Mouse (Mus musculus) midbrain, embryonic 10.5 days (tissue): ENCODE results near the gene Rnf2. TPM values are rescaled to one million over a fixed set of nuclear protein-coding genes. Genes with fewer than 3 reads are reported as not detected.
A peak's percentile ranks its signal among the peaks of the same experiment; 100 is the strongest.

Experiments
- DNase-seq: peaks from one replicate; pipeline ENCODE4 v3.0.0-alpha.2; 2017; ENCODE audit warnings: low spot score
- H3K27ac ChIP-seq: fragments of 300-500 bp; sonication (generic); replicated peaks from 2 replicates; pipeline ENCODE4 v1.5.1; 2016; ENCODE audit warnings: mild to moderate bottlenecking
- H3K27me3 ChIP-seq: fragments of 300-500 bp; sonication (generic); 2 replicates; pipeline ENCODE4 v1.6.1; 2016; ENCODE audit warnings: low read depth, mild to moderate bottlenecking; ENCODE audit not compliant: poor library complexity, severe bottlenecking
- H3K36me3 ChIP-seq: fragments of 300-500 bp; sonication (generic); 2 replicates; pipeline ENCODE4 v1.6.1; 2016; ENCODE audit warnings: mild to moderate bottlenecking, moderate library complexity
- H3K4me1 ChIP-seq: fragments of 300-500 bp; sonication (generic); 2 replicates; pipeline ENCODE4 v1.6.1; 2016
- H3K4me3 ChIP-seq: fragments of 300-500 bp; sonication (generic); 2 replicates; pipeline ENCODE4 v1.5.1; 2016; ENCODE audit warnings: mild to moderate bottlenecking, moderate library complexity
- H3K9me3 ChIP-seq: fragments of 300-500 bp; sonication (generic); replicated peaks from 2 replicates; pipeline ENCODE4 v1.6.1; 2016; ENCODE audit warnings: mild to moderate bottlenecking
- WGBS: fragments of 180-500 bp; shearing (Covaris S2); methylation state at CpG from one replicate; pipeline ENCODE4 v1.1.7; 2016; 5-methylcytosine and 5-hydroxymethylcytosine counted together
- polyA plus RNA-seq: library from polyadenylated mRNA; unstranded; fragments of >200 nt; fragmentation: Nextera tagmentation; extraction: Ambion mirVana; gene quantifications from 2 replicates; pipeline ENCODE4 v1.2.1, GENCODE M21; 2016

Gene Rnf2
- 122 and 132 TPM in 2 replicates for polyA plus RNA-seq

DNA sequence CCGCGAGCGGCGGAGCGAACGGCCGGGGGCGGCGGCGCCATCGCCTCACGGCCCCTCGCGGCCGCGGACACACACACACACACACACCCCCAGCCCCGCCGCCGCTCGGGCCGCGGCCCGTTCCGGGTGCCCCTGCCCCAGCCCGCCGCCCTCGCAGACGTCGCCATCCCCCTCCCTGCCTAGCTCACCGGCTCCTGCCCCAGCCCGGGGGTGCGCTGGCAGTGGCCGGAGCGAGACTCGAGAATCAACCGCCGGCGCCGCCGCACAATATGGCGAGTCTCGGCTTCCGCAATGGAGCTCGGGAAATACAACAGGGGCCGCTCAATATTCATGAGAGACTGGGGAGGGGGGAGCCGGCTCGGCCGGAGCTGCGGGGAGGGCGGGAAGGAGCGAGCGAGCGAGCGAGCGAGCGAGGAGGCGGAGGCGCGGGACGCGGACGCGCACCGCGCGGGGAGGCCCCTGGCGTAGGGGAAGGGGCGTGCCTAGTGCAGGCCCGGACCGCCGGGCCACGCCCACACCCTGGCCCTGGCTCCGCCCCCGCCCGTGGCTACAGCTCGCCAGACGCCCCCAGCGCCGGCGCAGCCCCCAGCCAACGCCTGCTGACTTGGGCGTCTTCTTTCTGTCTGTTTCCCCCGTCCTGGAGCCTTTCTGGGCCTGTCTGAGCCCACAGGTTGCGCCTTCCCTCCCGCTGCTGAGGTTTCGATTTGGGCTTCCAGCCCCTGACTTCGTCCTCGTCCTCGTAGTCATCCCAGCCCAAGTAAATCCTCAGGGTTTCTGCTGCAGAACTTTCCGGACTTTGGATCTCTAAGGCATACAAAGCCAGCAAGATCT, at the start of gene Rnf2:
Gene Rnf2, minus strand, starts transcription at position 425 of the 831 bp plus-strand sequence.
- peak; percentile 95 for DNase-seq
- H3K36me3 ChIP-seq, result no peaks in the 10 kb centered on the region; the same call in 1 of the 2 replicates
- H3K4me3 ChIP-seq, result peak within 1 kb of the TSS; percentile 95
- peak within 1 kb of the TSS; percentile 99 for H3K27ac ChIP-seq
- H3K27me3 ChIP-seq, result 0 out of 2 replicates have a peak, but pooled peaks cover 8% of the 10 kb centered on the region
- under 1% methylated on average over 75 of the region's 90 CpGs for WGBS
- H3K4me1 ChIP-seq, result peaks cover 17% of the 10 kb centered on the region
- H3K9me3 ChIP-seq, result no peaks in the 10 kb centered on the region

- Histone ChIP-seq H3K36me3 (no peaks in the 10 kb centered on the region), H3K27ac (no peak overlapping the region), H3K4me3 (no peak overlapping the region), H3K27me3 (no peaks in the 10 kb centered on the region), H3K9me3 (no peaks in the 10 kb centered on the region), H3K4me1 (peaks cover 10% of the 10 kb centered on the region)
- no peak for DNase-seq
- 77% methylated on average over 7 of the region's 7 CpGs for WGBS
Measured at GRCm38 (mm10) chr1:151549794-151550193, 49.0 kb upstream of the Rnf2 start.

DNA sequence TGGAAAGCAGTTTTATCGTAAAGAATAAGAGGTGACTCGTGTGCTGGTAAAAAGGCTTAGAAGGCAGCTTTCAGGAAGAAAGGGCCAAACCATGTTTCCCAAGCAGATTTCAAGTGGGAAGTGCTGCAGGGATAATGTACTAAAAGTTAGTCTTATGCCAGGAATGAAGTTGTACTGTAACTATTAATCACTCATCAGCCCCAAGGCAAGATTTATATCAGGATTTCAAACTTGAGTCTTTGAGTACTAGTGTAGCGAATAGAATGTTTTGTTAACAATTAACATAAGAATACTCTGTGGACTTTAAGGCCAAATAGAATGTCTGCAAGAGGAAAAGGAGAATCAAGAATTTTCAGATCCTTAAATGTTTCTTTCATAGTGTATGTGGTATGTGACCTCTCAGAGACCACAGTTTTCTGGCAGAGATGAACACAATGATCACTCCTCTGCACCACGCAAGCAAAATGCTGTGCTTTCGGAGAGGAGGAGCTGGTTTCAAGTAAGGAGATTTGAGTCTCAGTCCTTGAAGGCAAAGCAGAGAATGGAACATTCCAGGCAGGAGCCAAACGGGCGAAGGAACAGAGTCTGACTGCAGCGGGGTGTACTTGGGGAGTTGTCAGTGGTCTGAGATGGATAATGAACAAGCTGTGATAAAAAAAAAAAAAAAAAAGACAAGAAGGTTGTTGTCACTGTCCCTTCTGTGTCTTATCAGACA, 48.3 kb upstream of the Rnf2 start:
- no peaks in the 10 kb centered on the region for H3K27me3 ChIP-seq
- no peaks in the 10 kb centered on the region for H3K36me3 ChIP-seq
- no peak for DNase-seq

GRCm38 (mm10) chr1:151545571-151545970, 44.8 kb upstream of the Rnf2 start:
- Histone ChIP-seq H3K4me3 (no peak overlapping the region), H3K9me3 (no peaks in the 10 kb centered on the region), H3K4me1 (no peaks in the 10 kb centered on the region), H3K27me3 (no peaks in the 10 kb centered on the region), H3K27ac (no peak overlapping the region), H3K36me3 (no peaks in the 10 kb centered on the region)
- no peak for DNase-seq
- WGBS, result 84% methylated on average over 7 of the region's 7 CpGs

More for the DNA sequence above, 48.3 kb upstream of the Rnf2 start:
- no peaks in the 10 kb centered on the region for H3K9me3 ChIP-seq
- 87% methylated on average over 8 of the region's 8 CpGs for WGBS
- no peak overlapping the region for H3K4me3 ChIP-seq
- peaks cover 10% of the 10 kb centered on the region for H3K4me1 ChIP-seq
- no peak overlapping the region for H3K27ac ChIP-seq

DNA sequence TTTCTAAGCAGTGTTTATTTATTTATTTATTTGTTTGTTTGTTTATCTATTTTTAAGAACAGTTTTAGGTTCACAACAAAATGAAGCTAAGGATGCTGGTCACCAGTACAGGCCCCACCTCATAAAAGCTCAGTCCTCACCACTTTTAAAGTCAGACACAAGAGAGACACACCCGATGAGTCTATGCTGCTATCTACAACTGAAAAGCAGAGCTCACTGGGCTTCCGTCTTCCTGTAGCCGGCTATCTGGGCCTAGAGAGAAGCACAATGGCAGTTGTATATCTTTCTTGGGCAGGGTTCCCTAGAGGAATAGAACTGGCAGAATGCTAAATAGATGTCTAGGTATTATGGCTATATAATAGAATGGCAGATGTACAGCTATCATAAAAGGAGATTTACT, 43.8 kb upstream of the Rnf2 start:
- Histone ChIP-seq H3K27ac (no peak overlapping the region), H3K4me1 (no peaks in the 10 kb centered on the region), H3K4me3 (no peak overlapping the region), H3K27me3 (no peaks in the 10 kb centered on the region), H3K9me3 (no peaks in the 10 kb centered on the region), H3K36me3 (no peaks in the 10 kb centered on the region)
- no peak for DNase-seq
- WGBS, result 93% methylated on average over 3 of the region's 3 CpGs

- Histone ChIP-seq H3K27ac (no peak overlapping the region), H3K27me3 (no peaks in the 10 kb centered on the region), H3K4me1 (no peaks in the 10 kb centered on the region), H3K4me3 (no peak overlapping the region), H3K36me3 (no peaks in the 10 kb centered on the region), H3K9me3 (no peaks in the 10 kb centered on the region)
- 75% methylated on average over 6 of the region's 6 CpGs for WGBS
- DNase-seq, result no peak
Measured at GRCm38 (mm10) chr1:151543796-151544477, 43.2 kb upstream of the Rnf2 start.

GRCm38 (mm10) chr1:151526701-151527100, 25.9 kb upstream of the Rnf2 start:
- 71% methylated on average over 3 of the region's 3 CpGs for WGBS
- DNase-seq, result no peak

GRCm38 (mm10) chr1:151517571-151518250, 17.0 kb upstream of the Rnf2 start:
- no peaks in the 10 kb centered on the region for H3K4me1 ChIP-seq
- H3K27ac ChIP-seq, result no peak overlapping the region
- no peak overlapping the region for H3K4me3 ChIP-seq
- WGBS, result 82% methylated on average over 12 of the region's 15 CpGs
- no peak for DNase-seq
- 0 out of 2 replicates have a peak, but pooled peaks cover 2% of the 10 kb centered on the region for H3K9me3 ChIP-seq
- H3K27me3 ChIP-seq, result no peaks in the 10 kb centered on the region
- H3K36me3 ChIP-seq, result no peaks in the 10 kb centered on the region

More at GRCm38 (mm10) chr1:151526701-151527100, 25.9 kb upstream of the Rnf2 start:
- Histone ChIP-seq H3K4me3 (no peak overlapping the region), H3K27ac (no peak overlapping the region), H3K27me3 (no peaks in the 10 kb centered on the region), H3K9me3 (0 out of 2 replicates have a peak, but pooled peaks cover 4% of the 10 kb centered on the region), H3K36me3 (no peaks in the 10 kb centered on the region), H3K4me1 (no peaks in the 10 kb centered on the region)

- H3K27ac ChIP-seq, result no peak overlapping the region
- no peaks in the 10 kb centered on the region for H3K36me3 ChIP-seq
- no peaks in the 10 kb centered on the region for H3K4me1 ChIP-seq
- H3K27me3 ChIP-seq, result no peaks in the 10 kb centered on the region
- H3K9me3 ChIP-seq, result no peaks in the 10 kb centered on the region
- H3K4me3 ChIP-seq, result no peak overlapping the region
- DNase-seq, result no peak
- 93% methylated on average over 3 of the region's 3 CpGs for WGBS
Measured at GRCm38 (mm10) chr1:151516871-151517270, 16.1 kb upstream of the Rnf2 start.

- no peak for DNase-seq
- Histone ChIP-seq H3K9me3 (no peaks in the 10 kb centered on the region), H3K4me3 (no peak overlapping the region), H3K36me3 (no peaks in the 10 kb centered on the region), H3K27me3 (no peaks in the 10 kb centered on the region), H3K27ac (no peak overlapping the region), H3K4me1 (no peaks in the 10 kb centered on the region)
- WGBS, result 95% methylated on average over 1 of the region's 1 CpGs
Measured at GRCm38 (mm10) chr1:151515733-151516132, 15.0 kb upstream of the Rnf2 start.

GRCm38 (mm10) chr1:151514119-151514518, 13.4 kb upstream of the Rnf2 start:
- Histone ChIP-seq H3K4me1 (no peaks in the 10 kb centered on the region), H3K27me3 (no peaks in the 10 kb centered on the region), H3K4me3 (no peak overlapping the region), H3K36me3 (no peaks in the 10 kb centered on the region), H3K9me3 (no peaks in the 10 kb centered on the region), H3K27ac (no peak overlapping the region)
- DNase-seq, result no peak
- WGBS, result 92% methylated on average over 4 of the region's 4 CpGs

- Histone ChIP-seq H3K4me3 (no peak overlapping the region), H3K27me3 (no peaks in the 10 kb centered on the region), H3K36me3 (no peaks in the 10 kb centered on the region), H3K27ac (no peak overlapping the region), H3K9me3 (no peaks in the 10 kb centered on the region), H3K4me1 (no peaks in the 10 kb centered on the region)
- DNase-seq, result no peak
- WGBS, result 69% methylated on average over 4 of the region's 4 CpGs
Measured at GRCm38 (mm10) chr1:151510811-151511210, 10.1 kb upstream of the Rnf2 start.
